Mouse (Mus musculus): ENCODE measurements at regions not wholly inside any gene's neighbourhood (a gene's known extent, or its start where the extent isn't known, plus 50 kb on each side); places are given as distances from the start of the nearest gene placed in this dataset.

GRCm38 (mm10) chr12:25304820-25305511 is 208.0 kb upstream of the Id2 start:
- TF ChIP-seq POLR2A (IDR thresholded peaks at IDR 0.05; ENCODE audit: insufficient read depth, low read length), result no peak
- no peak for TF ChIP-seq CTCF (IDR thresholded peaks at IDR 0.05; ENCODE audit: low read depth, low read length)
